Mouse (Mus musculus) ES-Bruce4 (cell line): ENCODE data around the gene Plce1. TPM values are rescaled to one million over a fixed set of nuclear protein-coding genes. Genes with fewer than 3 reads are reported as not detected.

Experiments used
- H3K27ac ChIP-seq: 2 replicates; pipeline ENCODE4 v1.5.1; 2012; ENCODE audit warnings: low read length, inconsistent platforms; ENCODE audit not compliant: insufficient read depth
- H3K27me3 ChIP-seq: 2 replicates; pipeline ENCODE4 v1.6.1; 2012; ENCODE audit warnings: mild to moderate bottlenecking, low read length, inconsistent platforms; ENCODE audit not compliant: control insufficient read depth, poor library complexity, insufficient read depth, severe bottlenecking
- H3K36me3 ChIP-seq: 2 replicates; pipeline ENCODE4 v1.6.1; 2012; ENCODE audit warnings: inconsistent platforms, mild to moderate bottlenecking, low read length, moderate library complexity; ENCODE audit not compliant: control insufficient read depth, poor library complexity, insufficient read depth, severe bottlenecking
- H3K4me1 ChIP-seq: one replicate; pipeline ENCODE4 v1.8.1; 2011; ENCODE audit warnings: low read length; ENCODE audit not compliant: control insufficient read depth, insufficient read depth
- H3K4me3 ChIP-seq: 2 replicates; pipeline ENCODE4 v1.5.1; 2011; ENCODE audit warnings: low read depth, mild to moderate bottlenecking, low read length
- H3K9ac ChIP-seq: 2 replicates; pipeline ENCODE4 v1.6.1; 2012; ENCODE audit warnings: low read depth, mild to moderate bottlenecking, inconsistent platforms; ENCODE audit not compliant: poor library complexity, severe bottlenecking
- H3K9me3 ChIP-seq: replicated peaks from 2 replicates; pipeline ENCODE4 v1.6.1; 2012; ENCODE audit warnings: mild to moderate bottlenecking, low read length, inconsistent platforms; ENCODE audit not compliant: control insufficient read depth, poor library complexity, insufficient read depth, severe bottlenecking
- CTCF ChIP-seq: IDR thresholded peaks from one replicate; pipeline ENCODE4 v1.8.1; 2011; ENCODE audit warnings: low read depth, low read length
- EP300 ChIP-seq: IDR thresholded peaks from 2 replicates; pipeline ENCODE4 v1.6.1; 2011; ENCODE audit warnings: low read depth, low read length; ENCODE audit not compliant: insufficient read depth
- POLR2A ChIP-seq: IDR thresholded peaks from one replicate; pipeline ENCODE4 v1.8.1; 2011; ENCODE audit warnings: low read length; ENCODE audit not compliant: insufficient read depth
- polyA plus RNA-seq: library from polyadenylated mRNA; stranded (reverse); fragments of >200 nt; gene quantifications from 2 replicates; pipeline ENCODE4 v1.2.4, GENCODE M21; 2011; ENCODE audit warnings: low read depth; ENCODE audit not compliant: missing spikeins, insufficient read depth, insufficient read length

The Plce1 gene
- polyA plus RNA-seq, 1 experiment = 3.7 TPM

DNA sequence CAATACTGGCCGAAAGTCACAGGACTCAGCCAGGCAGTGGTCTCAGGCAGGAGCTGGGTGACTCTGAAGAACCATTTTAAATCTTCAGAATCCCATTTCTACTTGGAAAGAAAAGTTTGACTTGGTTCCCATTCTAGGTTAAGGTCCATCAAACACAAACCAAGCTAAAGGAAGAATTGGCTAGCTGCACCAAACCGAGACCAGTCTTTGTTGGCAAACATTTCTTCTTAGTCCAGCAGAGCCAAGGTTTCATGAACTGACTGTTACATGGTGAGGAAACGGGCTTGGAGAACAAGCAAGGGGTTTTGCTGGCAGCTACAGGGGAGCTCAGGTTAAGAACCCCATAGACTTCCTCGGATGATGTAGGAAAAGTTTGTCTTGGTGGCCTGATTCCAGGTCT, 212.9 kb downstream of the Plce1 start:
- H3K4me3 ChIP-seq = no peak overlapping the region
- no peaks in the 10 kb centered on the region for H3K9me3 ChIP-seq
- H3K36me3 ChIP-seq = no peaks in the 10 kb centered on the region
- H3K9ac ChIP-seq = no peak overlapping the region
- H3K27ac ChIP-seq = no peak overlapping the region
- H3K27me3 ChIP-seq = no peaks in the 10 kb centered on the region
- TF ChIP-seq CTCF (no peak), POLR2A (no peak), EP300 (no peak)
- H3K4me1 ChIP-seq = peaks cover 4% of the 10 kb centered on the region

DNA sequence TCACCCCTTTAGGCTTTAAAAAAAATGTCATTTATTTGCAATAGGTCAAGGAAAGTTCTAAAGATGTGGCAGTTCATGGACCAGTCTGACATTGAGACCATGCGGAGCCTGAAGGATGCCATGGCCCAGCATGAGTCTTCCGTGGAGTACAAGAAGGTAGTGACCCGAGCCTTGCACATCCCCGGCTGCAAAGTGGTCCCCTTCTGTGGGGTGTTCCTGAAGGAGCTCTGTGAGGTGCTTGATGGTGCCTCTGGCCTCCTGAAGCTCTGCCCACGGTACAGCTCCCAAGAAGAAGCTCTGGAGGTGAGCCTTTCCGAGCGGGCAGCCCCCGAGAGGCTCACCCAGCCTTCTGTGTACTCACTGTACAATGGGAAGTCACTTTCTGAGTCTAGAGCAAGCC, 220.9 kb downstream of the Plce1 start:
- no peaks in the 10 kb centered on the region for H3K9me3 ChIP-seq
- TF ChIP-seq POLR2A (no peak), CTCF (no peak), EP300 (no peak)
- H3K27me3 ChIP-seq = no peaks in the 10 kb centered on the region
- no peak overlapping the region for H3K4me3 ChIP-seq
- H3K27ac ChIP-seq = no peak overlapping the region
- no peaks in the 10 kb centered on the region for H3K4me1 ChIP-seq
- no peak overlapping the region for H3K9ac ChIP-seq
- H3K36me3 ChIP-seq = no peaks in the 10 kb centered on the region

DNA sequence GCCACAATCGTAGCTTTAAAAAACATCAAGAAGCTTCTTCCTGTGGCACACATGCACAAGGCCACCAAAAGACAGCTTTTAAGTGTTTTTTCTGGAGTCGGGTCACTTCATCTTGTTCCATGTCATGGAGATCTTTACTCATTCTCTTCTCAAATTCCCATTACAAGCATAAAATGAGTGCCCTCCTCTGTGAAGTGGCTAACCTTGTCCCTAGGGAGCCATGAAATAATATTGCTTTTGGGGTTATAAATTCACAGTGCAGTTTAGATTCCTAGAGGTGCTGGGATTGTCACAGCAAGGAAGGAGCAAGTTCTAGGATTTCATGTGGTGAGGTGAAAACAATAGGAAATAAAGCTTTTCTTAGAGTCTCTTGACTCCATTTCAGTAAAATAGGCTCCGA, 223.8 kb downstream of the Plce1 start:
- Histone ChIP-seq H3K4me1 (no peaks in the 10 kb centered on the region), H3K27ac (no peak overlapping the region), H3K4me3 (no peak overlapping the region), H3K36me3 (no peaks in the 10 kb centered on the region), H3K9ac (no peak overlapping the region), H3K9me3 (peaks cover 12% of the 10 kb centered on the region), H3K27me3 (no peaks in the 10 kb centered on the region)
- TF ChIP-seq CTCF = no peak

DNA sequence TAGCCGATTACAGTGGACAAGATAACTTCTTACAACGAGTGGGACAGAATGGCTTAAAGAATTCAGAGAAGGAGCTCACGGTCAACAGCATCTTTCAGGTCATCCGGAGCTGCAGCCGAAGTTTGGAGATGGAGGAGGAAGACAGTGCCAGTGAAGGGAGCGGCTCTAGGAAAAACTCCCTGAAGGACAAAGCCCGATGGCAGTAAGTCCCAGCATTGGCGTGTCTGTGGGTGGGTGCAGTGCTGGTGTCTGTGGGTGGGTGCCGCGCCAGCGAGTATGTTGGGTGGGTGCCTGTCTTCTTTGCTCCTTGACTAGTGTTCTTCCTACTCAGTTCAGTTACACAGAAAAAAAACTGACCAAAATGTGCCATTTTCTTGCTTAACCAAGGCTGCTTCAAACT, 224.3 kb downstream of the Plce1 start:
- no peaks in the 10 kb centered on the region for H3K4me1 ChIP-seq
- H3K27me3 ChIP-seq = no peaks in the 10 kb centered on the region
- H3K4me3 ChIP-seq = no peak overlapping the region
- no peaks in the 10 kb centered on the region for H3K36me3 ChIP-seq
- TF ChIP-seq CTCF (no peak), POLR2A (no peak), EP300 (no peak)
- no peak overlapping the region for H3K9ac ChIP-seq
- peaks cover 12% of the 10 kb centered on the region for H3K9me3 ChIP-seq
- H3K27ac ChIP-seq = no peak overlapping the region

DNA sequence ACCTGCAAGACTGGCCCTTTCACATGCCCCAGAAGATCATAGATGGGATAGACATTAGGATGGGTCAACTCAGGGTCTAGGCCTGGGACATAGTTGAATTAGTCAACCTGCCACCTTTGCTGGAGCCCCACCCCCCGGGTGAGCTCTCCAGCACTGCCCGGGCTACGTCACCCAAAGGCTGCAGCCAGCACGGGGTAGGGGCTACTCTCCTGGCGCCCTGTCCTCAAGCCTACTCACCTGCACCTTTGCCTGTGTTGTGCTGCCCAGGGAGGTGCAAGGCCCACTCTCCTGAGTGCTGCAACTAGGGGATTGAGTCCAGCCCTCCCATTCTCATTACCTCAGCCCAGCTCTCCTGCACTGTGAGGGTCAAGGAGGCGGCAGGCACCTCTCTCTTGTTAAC, 225.5 kb downstream of the Plce1 start:
- no peak overlapping the region for H3K4me3 ChIP-seq
- H3K36me3 ChIP-seq = no peaks in the 10 kb centered on the region
- no peaks in the 10 kb centered on the region for H3K27me3 ChIP-seq
- no peak overlapping the region for H3K27ac ChIP-seq
- H3K4me1 ChIP-seq = no peaks in the 10 kb centered on the region
- H3K9ac ChIP-seq = no peak overlapping the region
- H3K9me3 ChIP-seq = peaks cover 12% of the 10 kb centered on the region
- TF ChIP-seq CTCF = no peak
- no peak for TF ChIP-seq POLR2A
- TF ChIP-seq EP300 = no peak

DNA sequence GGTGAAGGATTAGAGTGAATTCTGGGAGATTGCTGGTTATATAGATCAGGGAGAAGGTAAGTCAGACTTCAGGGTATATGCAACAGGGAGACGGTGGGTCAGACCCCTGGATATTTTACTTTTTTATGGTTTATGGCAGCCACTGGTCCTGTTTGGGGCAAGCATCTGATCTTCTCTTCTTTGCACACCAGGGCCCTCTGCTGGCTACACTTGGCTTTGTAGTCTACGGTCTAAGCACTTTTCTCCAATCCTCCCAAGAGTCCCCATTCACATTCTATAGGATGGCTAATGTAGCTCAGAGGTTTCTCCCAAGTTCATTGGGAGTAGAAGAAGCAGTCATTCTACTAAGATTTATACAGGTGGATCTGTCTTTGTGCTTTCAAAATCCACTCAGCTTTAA, 228.5 kb downstream of the Plce1 start:
- Histone ChIP-seq H3K9ac (no peak overlapping the region), H3K27ac (no peak overlapping the region), H3K9me3 (peaks cover 12% of the 10 kb centered on the region), H3K4me1 (no peaks in the 10 kb centered on the region), H3K36me3 (no peaks in the 10 kb centered on the region), H3K27me3 (no peaks in the 10 kb centered on the region), H3K4me3 (no peak overlapping the region)
- TF ChIP-seq POLR2A = no peak
- TF ChIP-seq CTCF = no peak
- TF ChIP-seq EP300 = no peak
